Mouse (Mus musculus) 3134 (cell line): Measurements from ENCODE around the gene Gm28845.
"Not testable (repeated sequence)": the region's sequence is repeated elsewhere in the genome, so short reads cannot be mapped to it uniquely, and the experiment has no call there.

ENCODE experiments used
- DNase-seq: peaks from one replicate; pipeline ENCODE4 v3.0.0-alpha.2; 2011; ENCODE audit warnings: low spot score; ENCODE audit not compliant: insufficient read length; ENCODE audit errors: extremely low read depth

The Gm28845 gene

GRCm38 (mm10) chr1:65109196-65109595 lies 10.2 kb downstream of the Gm28845 start:
- no peak for DNase-seq

GRCm38 (mm10) chr1:65107654-65108279 lies 11.6 kb downstream of the Gm28845 start:
- DNase-seq = no peak

DNA sequence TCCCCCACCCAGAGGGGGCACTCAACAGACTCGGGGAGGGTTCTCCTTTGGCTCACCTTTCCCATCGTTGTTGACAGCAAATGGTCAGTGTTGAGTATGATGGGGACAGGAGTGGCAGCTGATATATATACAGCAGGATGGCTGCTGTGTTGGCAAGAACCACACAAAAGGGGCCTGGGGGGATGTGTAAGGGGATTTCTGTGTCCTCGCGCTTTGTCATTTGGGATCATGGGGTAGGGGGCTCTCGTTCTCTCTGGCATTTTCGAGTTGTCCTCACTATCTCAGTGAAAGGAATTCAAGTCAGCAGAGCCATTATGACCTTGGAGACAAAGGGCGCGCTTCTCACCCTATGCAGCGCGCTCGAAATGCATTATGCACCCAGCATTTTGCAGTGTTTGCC lies 16.1 kb downstream of the Gm28845 start, which contains the start of gene Cryga:
TSS of gene Cryga (minus strand) at position 101 of the 400 bp plus-strand sequence.
- no peak for DNase-seq

DNA sequence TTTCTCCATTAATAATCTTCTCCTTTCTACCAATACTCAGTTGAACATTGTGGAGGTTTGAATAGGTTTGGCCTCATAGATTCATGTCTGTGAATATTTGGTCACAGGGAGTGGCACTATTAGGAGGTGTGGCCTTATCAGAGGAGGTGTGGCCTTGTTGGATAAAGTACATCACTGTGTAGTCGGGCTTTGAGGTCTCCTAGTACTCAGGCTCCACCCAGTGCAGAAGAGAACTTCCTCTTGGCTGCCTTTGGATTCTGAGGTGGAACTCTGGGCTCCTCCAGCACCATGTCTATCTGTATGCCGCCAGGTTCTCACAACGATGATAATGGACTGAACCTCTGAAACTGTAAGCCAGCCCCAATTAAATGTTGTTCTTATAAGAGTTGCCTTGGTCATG lies 22.4 kb downstream of the Gm28845 start:
- DNase-seq = no peak

- no peak for DNase-seq
Observed at GRCm38 (mm10) chr1:65091566-65091965, 27.8 kb downstream of the Gm28845 start.

GRCm38 (mm10) chr1:65090370-65090769 lies 29.0 kb downstream of the Gm28845 start:
- DNase-seq = no peak

GRCm38 (mm10) chr1:65088567-65089356 lies 30.6 kb downstream of the Gm28845 start:
- DNase-seq = no peak

- no peak for DNase-seq
Observed at GRCm38 (mm10) chr1:65082188-65082587, 37.2 kb downstream of the Gm28845 start, which contains the start of gene Crygb. TSS of gene Crygb (minus strand) at chr1:65082288.

DNA sequence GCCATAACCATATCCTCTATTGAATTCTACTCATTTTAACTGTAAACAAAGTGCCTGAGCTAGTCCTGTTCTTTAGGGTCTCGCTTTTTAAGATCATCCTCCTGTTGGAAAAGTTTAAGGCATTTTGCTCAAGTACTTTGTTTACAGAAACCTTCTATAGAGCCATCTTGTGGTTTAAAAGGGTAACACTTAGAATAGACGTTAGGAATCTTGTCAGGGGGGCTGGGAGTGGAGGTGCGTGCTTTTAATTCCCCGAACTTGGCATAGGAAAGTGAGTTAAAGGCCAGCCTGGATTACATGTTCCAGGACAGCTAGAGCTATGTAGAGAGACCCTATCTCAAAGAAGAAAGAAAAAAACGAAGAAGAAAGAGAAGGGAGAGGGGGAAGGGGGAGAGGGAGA lies 43.8 kb downstream of the Gm28845 start:
- no peak for DNase-seq

- no peak for DNase-seq
Observed at GRCm38 (mm10) chr1:65073589-65073988, 45.8 kb downstream of the Gm28845 start, which contains the start of gene Crygc. TSS of gene Crygc (minus strand) at chr1:65073689.

GRCm38 (mm10) chr1:65067842-65068241 lies 51.5 kb downstream of the Gm28845 start:
- no peak for DNase-seq

DNA sequence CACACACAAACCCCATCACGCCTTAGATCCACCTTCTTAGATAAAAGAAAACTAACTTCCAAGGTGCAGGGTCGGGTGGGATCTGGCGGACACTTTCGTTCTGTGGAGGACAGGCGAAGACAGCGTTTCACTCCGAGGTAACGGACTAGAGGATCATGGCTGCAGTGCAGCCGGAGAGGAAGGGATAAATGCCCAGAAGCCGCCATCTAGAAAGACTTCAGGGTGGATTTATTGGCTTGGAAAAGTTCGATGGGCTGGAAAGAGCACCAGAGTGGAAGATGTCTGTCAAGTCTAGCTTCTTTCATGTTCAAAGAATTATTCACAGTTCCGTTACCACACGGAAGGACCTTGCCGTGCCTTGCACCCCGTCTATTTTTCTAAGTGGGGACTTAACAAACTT lies 55.2 kb downstream of the Gm28845 start:
- DNase-seq = no peak

DNA sequence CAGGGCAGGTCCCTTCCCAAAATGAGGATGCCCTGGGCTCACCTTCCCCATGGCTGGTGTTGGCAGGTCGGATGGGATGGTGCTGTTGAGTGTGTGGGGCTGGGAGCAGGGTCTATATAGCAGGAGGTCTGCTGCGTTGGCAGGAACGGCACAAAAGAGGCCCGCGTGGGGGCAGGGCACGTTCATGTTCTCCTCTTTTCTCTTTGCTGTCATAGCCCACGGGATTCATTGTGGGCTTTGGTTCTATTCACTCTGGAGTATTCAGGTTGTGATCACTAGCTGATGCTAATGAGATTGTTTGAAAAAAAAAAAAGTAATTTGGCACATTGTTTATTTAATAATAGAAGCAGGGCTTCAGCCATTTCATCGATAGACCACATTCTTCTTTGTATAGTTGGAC lies 56.0 kb downstream of the Gm28845 start, which contains the start of gene Crygd:
TSS of gene Crygd (minus strand) at position 101 of the 400 bp plus-strand sequence.
- DNase-seq = no peak

DNA sequence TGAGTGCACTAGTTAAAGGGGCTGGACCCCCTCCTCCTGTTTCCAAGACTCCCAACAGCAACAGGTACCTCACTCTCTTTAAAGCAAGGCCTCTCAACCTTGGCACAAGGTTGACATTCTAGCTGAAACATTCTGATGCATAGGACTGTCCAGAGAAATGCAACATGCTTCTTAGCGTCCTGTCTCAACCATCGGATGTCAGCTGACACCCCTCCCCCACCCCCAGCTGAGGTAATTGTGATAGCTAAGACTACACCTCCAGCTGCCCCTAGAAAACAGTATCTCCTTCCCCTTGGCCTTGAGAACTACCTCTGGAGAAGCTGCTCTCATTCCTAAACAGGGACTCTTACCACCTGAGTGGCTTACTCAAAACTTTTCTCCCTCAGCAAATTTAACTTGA lies 67.2 kb downstream of the Gm28845 start:
- DNase-seq = no peak

- DNase-seq = no peak
Observed at GRCm38 (mm10) chr1:65051696-65052095, 67.7 kb downstream of the Gm28845 start.

GRCm38 (mm10) chr1:65050952-65051351 lies 68.4 kb downstream of the Gm28845 start, which contains the start of gene Cryge:
TSS of gene Cryge (minus strand) at chr1:65051149.
- DNase-seq = not testable (repeated sequence)
